ENCODE assay signal across 8 mouse cellular contexts in genomic region chr10:8529173-8529572, GRCm38 (mm10). TPM values are rescaled to one million over a fixed set of nuclear protein-coding genes. Genes with fewer than 3 reads are reported as not detected.
DNase-seq lines count a peak whose midpoint lies in the region; ATAC-seq and TF ChIP-seq lines count a peak whose summit lies in the region.

No protein-coding gene starts in this region.

- H3K9me3 ChIP-seq in liver, postnatal 0 days (ENCODE audit: low read length): no peaks in the 10 kb centered on the region
- no peaks in the 10 kb centered on the region for H3K9me3 ChIP-seq in liver, embryonic 11.5 days (ENCODE audit: control insufficient read depth, low read length)

- TF ChIP-seq CTCF in liver, postnatal 0 days (IDR thresholded peaks at IDR 0.05; ENCODE audit: low read depth): peak; percentile 46

- no peak overlapping the region for H3K27ac ChIP-seq in liver, postnatal 0 days (ENCODE audit: low read depth)
- H3K27ac ChIP-seq in liver, embryonic 11.5 days (ENCODE audit: low read depth, low read length): no peak overlapping the region

- no peaks in the 10 kb centered on the region for H3K4me1 ChIP-seq in liver, postnatal 0 days (ENCODE audit: insufficient read depth)
- H3K4me1 ChIP-seq in liver, embryonic 11.5 days (replicated peaks; ENCODE audit: control insufficient read depth, insufficient read depth, low read length): no peaks in the 10 kb centered on the region

- H3K4me2 ChIP-seq in liver, postnatal 0 days (ENCODE audit: low read depth, low read length): no peak overlapping the region
- no peak overlapping the region for H3K4me2 ChIP-seq in liver, embryonic 11.5 days

- peak; percentile 50; the same call in 1 of the 2 replicates for ATAC-seq in frontal cortex, adult (ENCODE audit: low TSS enrichment)
- ATAC-seq in liver, postnatal 0 days: no peak
- ATAC-seq in liver, embryonic 11.5 days (replicated peaks; ENCODE audit: low FRiP score): no peak

- no peaks in the 10 kb centered on the region for H3K36me3 ChIP-seq in liver, postnatal 0 days (replicated peaks; ENCODE audit: insufficient read depth, low read length)
- no peaks in the 10 kb centered on the region for H3K36me3 ChIP-seq in liver, embryonic 11.5 days (ENCODE audit: control insufficient read depth, insufficient read depth, low read length)

- H3K4me3 ChIP-seq in liver, postnatal 0 days (ENCODE audit: low read depth, low read length): no peak overlapping the region
- no peak overlapping the region for H3K4me3 ChIP-seq in liver, embryonic 11.5 days (ENCODE audit: low read depth, low read length)

- no peak for TF ChIP-seq EP300 in liver, postnatal 0 days (IDR thresholded peaks at IDR 0.05; ENCODE audit: low read depth)

- DNase-seq in frontal cortex, postnatal 10 days (ENCODE audit: low spot score in 2 of 2): no peak
- no peak for DNase-seq in liver, postnatal 0 days
- DNase-seq in liver, embryonic 11.5 days (ENCODE audit: low spot score): no peak
- peak; percentile 16 for DNase-seq in adrenal gland, postnatal 25 days
- peak; percentile 44 for DNase-seq in lung, postnatal 36 days
- DNase-seq in c-Kit-positive CD71-positive TER-119-positive erythroid progenitor cells, embryonic 14.5 days (ENCODE audit: low spot score): no peak
- DNase-seq in kidney, postnatal 14 days: no peak

- no peak overlapping the region for H3K9ac ChIP-seq in liver, postnatal 0 days (replicated peaks)
- no peak overlapping the region for H3K9ac ChIP-seq in liver, embryonic 11.5 days (ENCODE audit: low read depth, low read length)

- WGBS in liver, postnatal 0 days (ENCODE audit: insufficient replicate concordance): 36% methylated on average over 7 of the region's 7 CpGs
- 36% methylated on average over 7 of the region's 7 CpGs for WGBS in liver, embryonic 11.5 days

- no peaks in the 10 kb centered on the region for H3K27me3 ChIP-seq in liver, postnatal 0 days (ENCODE audit: insufficient read depth, low read length)
- H3K27me3 ChIP-seq in liver, embryonic 11.5 days (replicated peaks; ENCODE audit: control insufficient read depth, insufficient read depth, low read length): no peaks in the 10 kb centered on the region

RNA-seq across cellular contexts. Expression of gene Ust, which starts 10.5 kb away (rescaled TPM):
- 0.52 and 0.63 TPM in 2 replicates for polyA plus RNA-seq in liver, postnatal 0 days (2015; fragmentation: Nextera tagmentation; extraction: Ambion mirVana)
- polyA plus RNA-seq in liver, embryonic 11.5 days (2014; fragmentation: Nextera tagmentation; extraction: Ambion mirVana): 2.4 and 3.1 TPM in 2 replicates
- total RNA-seq in adrenal gland, postnatal 25 days (2021): 5.4 and 5.6 TPM in 2 replicates

Comparison
In these comparisons a context has a peak if more than half of its experiments do, and no peak if none do; other contexts are left out.
1. DNase-seq: peak in adrenal gland, postnatal 25 days (single experiment) and lung, postnatal 36 days (single experiment); none in frontal cortex, postnatal 10 days (0 of 2), liver, postnatal 0 days (single experiment), liver, embryonic 11.5 days (single experiment), c-Kit-positive CD71-positive TER-119-positive erythroid progenitor cells, embryonic 14.5 days (single experiment) and kidney, postnatal 14 days (single experiment).